Mouse (Mus musculus) heart, adult 18-20 months (tissue): ENCODE data around the gene U2af1l4. TPM values are rescaled to one million over a fixed set of nuclear protein-coding genes. Genes with fewer than 3 reads are reported as not detected.

Source experiments
- DNase-seq, 2 experiments: peaks; one replicate each; pipeline ENCODE4 v3.0.0; 2021 to 2022; ENCODE audit warnings: mixed read lengths in 1 of 2
- microRNA-seq, 2 experiments: library from miRNA; unstranded; fragments of <30 nt; microRNA quantifications; one replicate each; pipeline ENCODE4 v1.2.0; 2022
- total RNA-seq, 2 experiments: library from RNA; stranded (reverse); gene quantifications; 2 replicates each; pipeline ENCODE4 v1.2.3; 2021

U2af1l4 gene
- total RNA-seq, 2 experiments from 2014 or later = 61.2 to 65.9 TPM

DNA sequence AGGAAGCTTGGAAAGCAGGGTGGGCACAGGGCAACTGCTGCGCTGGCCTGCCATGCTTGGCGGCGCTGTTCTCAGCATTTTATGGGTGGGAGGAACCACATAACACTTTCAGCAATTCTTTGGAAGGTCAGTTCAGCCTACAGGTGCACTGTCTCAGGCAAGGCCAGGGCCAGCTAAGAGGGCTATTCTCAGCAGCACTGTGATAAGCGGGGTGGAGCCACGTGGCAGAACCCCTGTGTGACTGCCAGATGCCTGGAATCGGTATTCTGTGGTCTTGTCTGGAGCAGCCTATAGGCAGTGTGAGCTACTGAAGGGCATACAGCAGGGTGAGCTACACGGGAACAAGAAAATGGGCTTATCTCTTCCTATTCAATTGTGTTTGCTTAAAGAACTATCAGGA, 46.9 kb downstream of the U2af1l4 start:
- DNase-seq = peak; percentile 52 to 77

DNA sequence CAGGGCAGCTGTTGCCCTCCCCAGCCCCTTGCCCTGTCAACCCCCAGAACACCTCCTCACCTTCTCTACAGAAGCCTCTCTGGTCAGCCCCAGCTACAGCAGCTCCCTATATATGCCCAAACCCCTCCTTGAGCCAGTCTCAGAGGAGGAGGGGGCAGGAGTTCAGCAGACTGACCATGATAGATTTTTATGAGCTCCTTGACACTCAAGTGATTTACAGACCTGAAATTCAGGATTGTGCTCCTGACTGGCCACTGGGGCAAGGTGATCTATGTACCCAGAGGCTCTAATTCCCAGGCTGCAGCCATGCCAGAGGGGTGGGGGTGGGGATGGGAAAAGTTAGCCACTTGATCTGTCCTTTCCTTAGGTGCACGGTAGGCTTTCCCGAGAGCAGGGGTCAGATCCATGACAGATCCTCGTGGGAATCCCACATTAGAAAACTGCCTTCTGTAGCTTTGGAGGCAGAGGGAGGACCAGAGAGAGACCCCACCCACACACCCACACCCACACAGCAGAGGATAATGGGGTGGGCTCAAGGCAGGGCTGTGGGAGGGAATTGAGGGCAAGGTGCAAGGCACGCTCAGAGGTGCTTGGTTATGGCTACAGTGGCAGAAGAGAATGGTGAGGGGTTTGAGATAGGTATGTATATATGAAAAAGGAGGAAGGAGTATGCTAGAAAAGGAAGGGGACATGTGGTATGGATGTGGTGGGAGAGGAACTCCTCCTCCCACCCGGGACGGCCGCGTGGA, 49.7 kb downstream of the U2af1l4 start, which contains the start of gene Upk1a:
TSS of gene Upk1a (minus strand) at position 194 of the 749 bp plus-strand sequence.
- no peak for DNase-seq

DNA sequence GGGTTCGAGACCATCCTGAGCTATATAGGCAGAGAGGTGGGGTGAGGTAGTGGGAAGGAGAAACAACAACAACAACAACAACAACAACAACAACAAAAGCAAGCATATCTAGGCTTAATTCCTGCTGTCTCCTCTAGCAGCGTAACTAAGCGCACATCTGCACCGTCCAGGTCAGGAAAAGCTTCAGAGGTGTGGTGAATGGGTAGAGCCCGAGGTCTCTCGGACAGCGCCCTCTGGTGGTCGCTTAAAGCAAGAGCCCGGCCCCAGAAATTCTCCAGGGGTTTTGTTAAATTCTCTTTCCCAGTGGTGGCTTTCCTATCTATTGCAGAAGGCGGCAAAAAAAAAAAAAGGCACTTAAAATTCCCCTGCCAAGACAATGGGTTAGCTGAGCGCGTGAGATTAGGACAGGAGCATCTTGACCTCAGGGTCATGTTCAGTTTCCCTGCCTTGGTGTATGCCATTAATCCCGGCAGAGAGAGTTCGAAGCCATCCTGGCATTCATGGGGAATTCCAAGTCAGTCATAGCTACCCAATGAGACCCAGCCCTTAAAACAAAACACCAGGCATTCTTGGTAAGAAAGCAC, 50.5 kb downstream of the U2af1l4 start:
- peak; percentile 45 to 70 for DNase-seq

DNA sequence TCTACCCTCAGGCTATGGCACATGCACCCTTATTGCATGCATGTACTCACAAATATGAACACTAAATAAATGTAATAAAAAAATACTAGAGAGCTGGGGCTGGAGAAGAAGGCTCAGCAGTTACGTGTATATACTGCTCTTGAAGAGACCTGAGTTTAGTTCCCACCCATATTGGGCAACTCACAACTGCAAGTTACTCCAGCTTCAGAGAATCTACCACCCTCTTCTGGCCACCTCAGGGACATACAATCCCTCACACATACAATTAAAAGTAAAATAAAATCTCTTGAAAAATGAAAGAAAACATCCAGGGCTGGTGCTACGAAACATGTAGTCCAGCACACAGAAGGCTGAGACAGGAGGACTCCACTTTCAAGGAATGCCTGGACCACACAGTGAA, 51.4 kb downstream of the U2af1l4 start:
- DNase-seq = no peak

Small RNA genes within 50 kb of the gene (microRNA-seq; reads per million reads assigned to microRNA genes)
- gene Gm38670 (4.1 to 9.5 reads per million in 2 experiments), gene Mir3569 (0 to 0.27 reads per million in 2 experiments)

Other genes with a start within 250 kb of the U2af1l4 start
- 1 to 10 TPM in 1 of 2 experiments, under 1 TPM in 1; 0.72 to 2.0 TPM for gene Syne4, start 248.5 kb upstream of the U2af1l4 start, total RNA-seq
- gene E130208F15Rik, start 241.6 kb upstream of the U2af1l4 start, total RNA-seq = 1 to 10 TPM in 1 of 2 experiments, under 1 TPM in 1; 0.45 to 1.1 TPM
- 10 to 100 TPM; 13.3 to 13.5 TPM for gene Sdhaf1, start 239.4 kb upstream of the U2af1l4 start, total RNA-seq
- 1 to 10 TPM; 1.4 to 1.8 TPM for gene Lrfn3, start 200.5 kb upstream of the U2af1l4 start, total RNA-seq
- gene Tyrobp, start 149.5 kb upstream of the U2af1l4 start, total RNA-seq = 10 to 100 TPM; 18.9 to 22.2 TPM
- gene Hcst, start 143.4 kb upstream of the U2af1l4 start, total RNA-seq = 1 to 10 TPM in 1 of 2 experiments, under 1 TPM in 1; 0.69 to 3.3 TPM
- under 1 TPM; 0.35 to 0.87 TPM for gene Nfkbid, start 141.6 kb upstream of the U2af1l4 start, total RNA-seq
- gene Aplp1, start 117.8 kb upstream of the U2af1l4 start, total RNA-seq = 1 to 10 TPM; 2.8 to 3.4 TPM
- not detected for gene Kirrel2, start 105.6 kb upstream of the U2af1l4 start, total RNA-seq
- gene Nphs1, start 105.0 kb upstream of the U2af1l4 start, total RNA-seq = not detected
- not detected for gene Prodh2, start 69.7 kb upstream of the U2af1l4 start, total RNA-seq
- under 1 TPM; 0.36 to 0.50 TPM for gene Arhgap33, start 28.2 kb upstream of the U2af1l4 start, total RNA-seq
- 100 to 1,000 TPM; 845 to 870 TPM for gene Hspb6, start 11.1 kb upstream of the U2af1l4 start, total RNA-seq
- gene Proser3, start 11.0 kb upstream of the U2af1l4 start, total RNA-seq = 1 to 10 TPM; 2.1 to 4.6 TPM
- gene Lin37, start 3.5 kb upstream of the U2af1l4 start, total RNA-seq = 10 to 100 TPM; 16.8 to 18.8 TPM
- 1 to 10 TPM in 1 of 2 experiments, under 1 TPM in 1; 0.35 to 1.1 TPM for gene Gm49396, start within 50 bp of the U2af1l4 start, total RNA-seq
- gene Psenen, start 326 bp downstream of the U2af1l4 start, total RNA-seq = 10 to 100 TPM; 80.1 to 84.4 TPM
- gene Igflr1, start 2.1 kb downstream of the U2af1l4 start, total RNA-seq = under 1 TPM; 0.50 to 0.77 TPM
- 10 to 100 TPM; 13.6 to 18.3 TPM for gene Kmt2b, start 25.4 kb downstream of the U2af1l4 start, total RNA-seq
- under 1 TPM in 1 of 2 experiments, not detected in 1; 0.21 TPM for gene Zbtb32, start 35.6 kb downstream of the U2af1l4 start, total RNA-seq
- under 1 TPM in 1 of 2 experiments, not detected in 1; 0.26 TPM for gene Upk1a, start 49.5 kb downstream of the U2af1l4 start, total RNA-seq
- gene Cox6b1, start 62.9 kb downstream of the U2af1l4 start, total RNA-seq = 1,000 to 10,000 TPM; 4,470 to 4,611 TPM
- gene Etv2, start 72.6 kb downstream of the U2af1l4 start, total RNA-seq = not detected
- gene Rbm42, start 87.0 kb downstream of the U2af1l4 start, total RNA-seq = 10 to 100 TPM; 46.0 to 49.1 TPM
- gene Haus5, start 101.7 kb downstream of the U2af1l4 start, total RNA-seq = 1 to 10 TPM; 4.4 to 6.2 TPM
- under 1 TPM; 0.40 to 0.67 TPM for gene Pmis2, start 108.3 kb downstream of the U2af1l4 start, total RNA-seq
- gene 2200002J24Rik, start 135.6 kb downstream of the U2af1l4 start, total RNA-seq = not detected
- under 1 TPM in 1 of 2 experiments, not detected in 1; 0.51 TPM for gene Atp4a, start 148.9 kb downstream of the U2af1l4 start, total RNA-seq
- 100 to 1,000 TPM; 238 to 252 TPM for gene Tmem147, start 166.2 kb downstream of the U2af1l4 start, total RNA-seq
- not detected for gene Gapdhs, start 180.4 kb downstream of the U2af1l4 start, total RNA-seq
- 1 to 10 TPM; 2.1 to 3.7 TPM for gene Sbsn, start 188.2 kb downstream of the U2af1l4 start, total RNA-seq
- gene Dmkn, start 200.5 kb downstream of the U2af1l4 start, total RNA-seq = 1 to 10 TPM; 1.0 to 3.5 TPM
- not detected for gene Krtdap, start 224.6 kb downstream of the U2af1l4 start, total RNA-seq